Mouse (Mus musculus) megakaryocyte, embryonic 14.5 days (primary cell): Measurements from ENCODE around the gene Actr8.

Experiments
- FLI1 ChIP-seq: IDR thresholded peaks from 2 replicates; pipeline ENCODE4 v1.6.1; 2012; ENCODE audit warnings: low read length, inconsistent platforms, mixed read lengths
- GATA1 ChIP-seq: IDR thresholded peaks from 3 replicates; pipeline ENCODE4 v1.6.1; 2012; ENCODE audit warnings: mixed read lengths, low read length, inconsistent platforms, borderline replicate concordance

GRCm38 (mm10) chr14:29976927-29977326 lies 1.2 kb upstream of the Actr8 start:
- TF ChIP-seq FLI1 (no peak), GATA1 (no peak)
